Mouse (Mus musculus): ENCODE measurements around the gene Lef1.

DNA sequence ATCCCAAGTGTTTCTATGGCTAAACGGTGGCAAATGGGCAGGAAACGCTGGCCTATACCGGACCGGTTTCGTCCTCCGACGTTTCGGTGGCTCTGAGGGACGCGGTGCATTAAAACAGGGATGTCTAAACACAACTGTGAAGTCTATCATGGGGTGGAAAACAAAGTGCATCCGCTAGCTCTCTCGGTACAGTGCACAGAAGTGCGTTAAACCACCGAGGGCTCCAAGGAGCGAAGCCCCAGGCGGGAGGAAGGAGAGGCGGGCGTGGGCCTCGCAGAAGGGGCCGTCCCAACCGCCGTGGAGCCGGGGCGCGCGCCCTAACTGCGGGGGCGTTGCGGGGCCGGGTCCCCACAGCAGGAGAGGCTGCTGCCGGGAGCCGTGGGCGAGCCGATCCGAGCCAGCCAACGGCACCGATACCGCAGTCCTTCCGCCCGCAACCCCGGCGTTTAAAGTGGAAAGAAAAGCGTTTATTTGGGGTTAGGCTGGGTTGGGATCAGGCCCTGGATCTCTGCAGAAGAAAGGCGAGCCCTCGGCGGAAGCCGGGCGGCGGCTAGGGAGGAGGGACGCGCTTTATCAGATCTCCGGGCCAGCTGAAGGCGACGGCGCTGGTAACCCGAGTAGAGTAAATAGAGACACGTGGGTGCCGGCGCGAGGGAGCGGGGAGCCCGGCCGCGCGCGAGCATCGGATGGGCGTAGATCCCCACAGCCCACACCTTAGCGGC, 1.7 kb downstream of the Lef1 start:
- TF ChIP-seq CTCF (IDR thresholded peaks at IDR 0.05; ENCODE audit: insufficient read depth, low read length) (no peak), POLR2A (IDR thresholded peaks at IDR 0.05; ENCODE audit: borderline replicate concordance, extremely low read depth, low read depth, low read length) (no peak)
